Mouse (Mus musculus): Measurements from ENCODE around the gene Wasf2. TPM values are rescaled to one million over a fixed set of nuclear protein-coding genes. Genes with fewer than 3 reads are reported as not detected.

The Wasf2 gene
- polyA plus RNA-seq, 1 experiment from 2014 or later: 132 TPM

- peaks cover 7% of the 10 kb centered on the region; the same call in 1 of the 2 replicates for H3K36me3 ChIP-seq
- H3K9ac ChIP-seq: peak overlapping the region; percentile 43; the same call in 1 of the 2 replicates
- H3K27me3 ChIP-seq: no peaks in the 10 kb centered on the region
- peak overlapping the region; percentile 39 for H3K27ac ChIP-seq
- no peak overlapping the region; the same call in 1 of the 2 replicates for H3K4me2 ChIP-seq (replicated peaks)
- H3K4me3 ChIP-seq: no peak overlapping the region
- ATAC-seq (ENCODE audit: low FRiP score, low read depth): no peak
- 30% methylated on average over 13 of the region's 16 CpGs for WGBS
- peaks cover 31% of the 10 kb centered on the region for H3K4me1 ChIP-seq
- H3K9me3 ChIP-seq: no peaks in the 10 kb centered on the region
Measured at GRCm38 (mm10) chr4:133103525-133104193, 26.6 kb upstream of the Wasf2 start.

GRCm38 (mm10) chr4:133104194-133104569 lies 26.1 kb upstream of the Wasf2 start:
- peak overlapping the region; percentile 39 for H3K27ac ChIP-seq

DNA sequence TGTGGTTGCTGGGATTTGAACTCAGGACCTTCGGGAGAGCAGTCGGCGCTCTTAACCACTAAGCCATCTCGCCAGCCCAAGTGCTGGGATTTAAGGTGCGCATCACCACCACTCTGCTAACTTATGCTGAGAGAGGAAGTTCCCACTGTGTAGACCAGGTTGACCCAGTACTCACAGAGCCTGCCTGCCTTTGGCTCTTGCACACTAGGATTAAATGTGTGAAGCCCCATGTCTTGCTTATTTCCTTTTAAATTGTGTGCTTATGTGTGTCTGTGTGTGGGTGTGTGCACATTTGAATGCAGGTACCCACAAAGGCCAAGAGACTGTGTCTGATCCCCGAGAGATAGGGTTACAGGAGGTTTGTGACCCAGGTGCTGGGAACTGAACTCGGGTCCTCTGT lies 23.6 kb upstream of the Wasf2 start:
- Histone ChIP-seq H3K36me3 (peaks cover 7% of the 10 kb centered on the region; the same call in 1 of the 2 replicates), H3K27me3 (no peaks in the 10 kb centered on the region), H3K4me2 (replicated peaks) (no peak overlapping the region), H3K4me1 (peaks cover 39% of the 10 kb centered on the region), H3K4me3 (no peak overlapping the region), H3K27ac (no peak overlapping the region), H3K9ac (no peak overlapping the region), H3K9me3 (no peaks in the 10 kb centered on the region)
- ATAC-seq (ENCODE audit: low FRiP score, low read depth): no peak
- 98% methylated on average over 7 of the region's 7 CpGs for WGBS

More at GRCm38 (mm10) chr4:133104194-133104569, 26.1 kb upstream of the Wasf2 start:
- Histone ChIP-seq H3K4me2 (replicated peaks) (no peak overlapping the region; the same call in 1 of the 2 replicates), H3K9me3 (no peaks in the 10 kb centered on the region), H3K27me3 (no peaks in the 10 kb centered on the region), H3K9ac (0 out of 2 replicates have a peak overlapping the region, but pooled peaks have one; percentile 35), H3K4me3 (no peak overlapping the region), H3K4me1 (peaks cover 37% of the 10 kb centered on the region), H3K36me3 (peaks cover 7% of the 10 kb centered on the region; the same call in 1 of the 2 replicates)
- no peak for ATAC-seq (ENCODE audit: low FRiP score, low read depth)
- WGBS: 34% methylated on average over 10 of the region's 10 CpGs

DNA sequence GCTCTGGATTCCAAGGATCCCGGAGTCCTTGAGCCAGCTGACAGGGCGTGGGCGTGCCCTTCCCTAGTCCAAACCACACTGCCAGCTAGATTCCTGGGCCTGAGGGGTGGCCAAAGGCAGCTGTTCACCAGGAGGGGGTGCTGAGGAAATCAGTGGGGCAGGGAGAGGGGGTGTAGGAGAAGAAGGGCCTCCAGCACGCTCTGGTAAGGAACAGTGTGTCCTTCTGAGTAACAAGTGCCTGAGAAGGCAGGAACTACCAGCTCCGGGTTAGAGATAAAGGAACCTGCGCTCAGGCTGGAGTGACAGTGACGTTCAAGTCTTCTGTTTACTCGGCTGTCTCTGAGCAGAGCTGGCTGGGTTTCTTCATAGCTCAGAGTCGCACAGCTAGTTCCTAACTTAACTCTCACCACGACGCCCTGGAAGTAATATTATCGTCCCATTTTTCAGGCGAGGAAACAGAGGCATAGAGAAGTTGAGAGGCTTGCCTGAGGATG lies 22.5 kb upstream of the Wasf2 start:
- Histone ChIP-seq H3K9me3 (no peaks in the 10 kb centered on the region), H3K27ac (peak overlapping the region; percentile 45), H3K4me1 (peaks cover 45% of the 10 kb centered on the region), H3K27me3 (no peaks in the 10 kb centered on the region), H3K4me2 (replicated peaks) (no peak overlapping the region), H3K9ac (no peak overlapping the region), H3K4me3 (no peak overlapping the region), H3K36me3 (peaks cover 4% of the 10 kb centered on the region; the same call in 1 of the 2 replicates)
- no peak for ATAC-seq (ENCODE audit: low FRiP score, low read depth)
- WGBS: 55% methylated on average over 13 of the region's 13 CpGs

DNA sequence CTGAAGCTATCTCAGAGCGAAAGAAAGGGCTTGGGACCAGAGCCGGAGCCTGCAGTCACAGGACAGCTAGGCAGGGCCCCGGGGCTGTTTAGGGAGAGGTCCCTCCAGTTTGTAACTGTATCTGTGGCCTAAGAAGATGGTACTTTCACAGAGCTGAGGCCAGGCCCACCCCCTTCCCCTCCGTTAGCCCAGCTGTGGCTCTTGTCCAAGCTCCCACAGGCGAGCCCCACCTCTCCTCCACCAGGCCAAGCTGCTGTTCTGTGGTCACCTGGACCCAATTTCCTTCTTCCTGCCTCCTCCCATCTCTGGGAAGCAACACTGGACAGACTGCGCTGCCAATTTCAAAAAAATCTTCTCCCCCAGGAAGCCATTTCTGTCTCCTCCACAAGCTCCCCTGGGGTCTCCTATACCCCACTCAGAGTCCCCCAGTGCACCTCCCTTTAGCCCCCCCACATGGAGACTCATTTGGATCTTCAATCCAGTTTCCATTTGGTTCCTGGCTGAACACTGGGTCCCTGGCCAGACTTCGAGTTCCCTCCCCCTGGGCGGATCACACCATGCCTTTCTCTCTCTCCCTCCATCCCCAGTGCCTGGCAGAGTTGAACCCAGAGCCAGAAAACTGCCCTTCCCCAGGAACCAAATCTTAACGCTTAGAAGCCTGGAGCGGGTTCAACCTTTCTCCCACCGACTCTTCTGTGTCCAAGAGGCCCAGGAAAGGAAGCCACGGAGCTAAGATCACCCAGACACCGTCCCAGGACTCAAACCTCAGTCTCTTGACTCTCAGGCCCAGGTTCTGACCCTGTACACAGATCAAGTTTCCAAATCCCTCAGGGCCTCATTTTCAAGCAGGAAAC lies 21.6 kb upstream of the Wasf2 start:
- Histone ChIP-seq H3K4me2 (replicated peaks) (0 out of 2 replicates have a peak overlapping the region, but pooled peaks have one; percentile 5), H3K27me3 (no peaks in the 10 kb centered on the region), H3K36me3 (peaks cover 3% of the 10 kb centered on the region; the same call in 1 of the 2 replicates), H3K9me3 (no peaks in the 10 kb centered on the region), H3K4me3 (no peak overlapping the region), H3K9ac (no peak overlapping the region), H3K27ac (peak overlapping the region; percentile 45), H3K4me1 (peaks cover 48% of the 10 kb centered on the region)
- no peak for ATAC-seq (ENCODE audit: low FRiP score, low read depth)
- 30% methylated on average over 13 of the region's 13 CpGs for WGBS

DNA sequence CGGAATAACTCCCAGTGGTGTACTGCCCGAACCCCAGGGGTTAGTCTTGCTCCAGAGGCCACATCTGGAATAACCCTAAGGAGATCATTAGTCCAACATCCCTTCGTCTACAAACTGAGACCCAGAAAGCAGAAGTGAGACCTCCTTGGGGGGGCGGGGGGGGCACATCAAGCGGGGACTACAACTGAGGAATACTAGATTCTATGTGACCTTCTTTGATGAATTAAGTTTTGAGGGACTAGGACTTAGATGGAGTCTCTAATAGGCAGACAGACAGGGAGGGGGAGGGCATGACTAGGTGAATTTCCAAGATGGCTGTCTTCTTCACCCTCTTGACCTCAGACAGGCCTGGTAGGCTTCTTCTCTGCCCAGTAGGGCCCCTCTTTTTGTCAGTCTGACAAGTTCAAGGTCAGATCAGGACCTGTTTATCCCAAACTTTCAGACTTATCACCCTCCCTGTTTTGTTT lies 20.9 kb upstream of the Wasf2 start:
- peaks cover 3% of the 10 kb centered on the region; the same call in 1 of the 2 replicates for H3K36me3 ChIP-seq
- peak overlapping the region; percentile 45; the same call in 1 of the 2 replicates for H3K27ac ChIP-seq

DNA sequence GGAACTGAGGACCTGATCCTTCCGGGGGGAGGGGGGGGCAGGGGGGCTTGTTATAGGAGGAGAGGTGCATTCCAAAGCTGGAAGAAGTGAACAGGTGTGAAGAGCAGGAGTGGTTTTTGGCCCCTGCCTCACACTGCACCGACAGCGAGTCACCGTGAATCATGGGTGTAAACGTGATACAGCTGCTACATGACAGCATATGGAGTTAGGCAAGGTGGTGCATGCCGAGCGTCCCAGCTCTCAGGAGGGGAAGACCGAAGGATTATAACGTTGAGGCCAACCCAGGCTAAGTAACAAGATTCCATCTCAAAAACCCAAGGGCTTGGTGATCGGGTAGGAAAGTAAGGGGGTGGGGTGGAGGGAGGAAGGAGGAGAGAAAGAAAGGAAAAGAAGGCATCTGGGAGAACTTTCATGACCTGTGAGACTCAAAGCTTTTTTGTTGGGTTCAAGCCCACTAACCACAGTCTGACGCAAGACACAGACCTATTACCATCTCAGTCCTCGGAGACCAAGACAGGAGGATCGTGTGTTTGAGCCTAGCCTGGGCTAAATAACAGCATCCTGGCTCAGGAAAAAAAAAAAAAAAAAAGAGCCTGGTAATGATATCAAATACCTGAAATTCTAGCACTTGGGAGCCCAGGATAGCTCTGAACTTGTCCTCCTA lies 18.0 kb upstream of the Wasf2 start:
- Histone ChIP-seq H3K9ac (no peak overlapping the region), H3K4me1 (peaks cover 58% of the 10 kb centered on the region), H3K36me3 (no peaks in the 10 kb centered on the region), H3K4me3 (no peak overlapping the region), H3K9me3 (no peaks in the 10 kb centered on the region), H3K27ac (peak overlapping the region; percentile 22; the same call in 1 of the 2 replicates), H3K27me3 (no peaks in the 10 kb centered on the region), H3K4me2 (replicated peaks) (no peak overlapping the region; the same call in 1 of the 2 replicates)
- ATAC-seq (ENCODE audit: low FRiP score, low read depth): no peak
- WGBS: 26% methylated on average over 13 of the region's 13 CpGs

More for the DNA sequence above, 20.9 kb upstream of the Wasf2 start:
- Histone ChIP-seq H3K4me2 (replicated peaks) (no peak overlapping the region), H3K9me3 (no peaks in the 10 kb centered on the region), H3K9ac (no peak overlapping the region), H3K4me1 (peaks cover 42% of the 10 kb centered on the region), H3K4me3 (no peak overlapping the region), H3K27me3 (no peaks in the 10 kb centered on the region)
- ATAC-seq (ENCODE audit: low FRiP score, low read depth): no peak
- WGBS: 31% methylated on average over 5 of the region's 5 CpGs

DNA sequence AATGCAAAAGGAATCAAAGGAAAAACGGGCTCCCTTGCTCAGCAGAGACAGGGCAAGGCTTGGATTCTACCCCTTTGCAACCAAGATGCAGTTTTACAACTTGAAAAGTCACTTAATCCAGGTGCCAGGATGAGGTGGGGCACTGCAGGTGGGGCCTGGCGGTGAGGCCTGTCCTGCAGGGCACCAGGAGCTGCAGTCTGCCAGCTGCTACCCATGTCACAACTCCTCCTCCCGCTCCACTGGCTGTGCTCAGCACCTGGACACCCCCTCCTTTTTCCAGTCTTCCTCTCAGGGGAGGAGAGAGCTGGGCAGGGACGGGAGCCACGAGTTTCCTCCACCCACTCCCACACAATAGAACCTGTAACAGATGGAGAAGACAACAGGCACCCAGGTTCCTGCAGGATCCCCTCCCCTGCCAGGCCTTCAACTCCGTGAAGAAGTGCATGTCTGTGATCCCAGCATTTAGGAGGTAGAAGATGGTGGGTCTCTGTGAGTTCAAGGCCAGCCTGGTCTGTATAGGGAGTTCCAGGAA lies 16.9 kb upstream of the Wasf2 start:
- H3K36me3 ChIP-seq: no peaks in the 10 kb centered on the region
- ATAC-seq (ENCODE audit: low FRiP score, low read depth): no peak
- no peak overlapping the region for H3K4me3 ChIP-seq
- H3K9me3 ChIP-seq: no peaks in the 10 kb centered on the region
- 39% methylated on average over 6 of the region's 6 CpGs for WGBS
- no peak overlapping the region for H3K9ac ChIP-seq
- peak overlapping the region; percentile 22 for H3K27ac ChIP-seq
- no peaks in the 10 kb centered on the region for H3K27me3 ChIP-seq
- H3K4me1 ChIP-seq: peaks cover 55% of the 10 kb centered on the region
- no peak overlapping the region for H3K4me2 ChIP-seq (replicated peaks)

DNA sequence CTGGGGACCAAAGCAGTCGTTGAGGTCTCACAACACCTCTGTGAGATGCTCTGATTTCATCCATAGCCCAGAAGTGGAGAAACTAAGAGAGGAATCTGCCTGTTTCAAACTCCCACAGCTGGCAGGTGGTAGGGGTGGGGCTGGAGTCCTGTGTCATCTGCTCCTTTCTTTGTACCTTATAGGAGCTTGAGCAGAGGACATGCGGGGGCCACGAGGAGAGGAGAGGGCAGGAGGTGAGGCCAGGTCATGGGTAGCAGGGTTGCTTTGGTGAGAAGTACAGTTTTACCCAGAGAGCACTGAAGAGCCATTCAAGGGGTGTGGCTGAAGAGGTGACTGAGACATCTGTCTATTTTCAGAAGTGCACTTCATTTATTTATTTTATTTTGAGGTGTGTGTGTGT lies 15.5 kb upstream of the Wasf2 start:
- 78% methylated on average over 3 of the region's 3 CpGs for WGBS
- H3K4me1 ChIP-seq: peaks cover 49% of the 10 kb centered on the region

GRCm38 (mm10) chr4:133115721-133116429 lies 14.4 kb upstream of the Wasf2 start:
- no peak overlapping the region for H3K9ac ChIP-seq
- ATAC-seq (ENCODE audit: low FRiP score, low read depth): no peak
- H3K27ac ChIP-seq: no peak overlapping the region
- no peaks in the 10 kb centered on the region for H3K36me3 ChIP-seq
- H3K4me2 ChIP-seq (replicated peaks): no peak overlapping the region
- 69% methylated on average over 14 of the region's 14 CpGs for WGBS
- peaks cover 55% of the 10 kb centered on the region for H3K4me1 ChIP-seq
- no peaks in the 10 kb centered on the region for H3K9me3 ChIP-seq
- H3K27me3 ChIP-seq: no peaks in the 10 kb centered on the region
- no peak overlapping the region for H3K4me3 ChIP-seq

More for the DNA sequence above, 15.5 kb upstream of the Wasf2 start:
- no peaks in the 10 kb centered on the region for H3K9me3 ChIP-seq
- H3K4me3 ChIP-seq: no peak overlapping the region
- H3K27ac ChIP-seq: no peak overlapping the region
- no peak overlapping the region for H3K4me2 ChIP-seq (replicated peaks)
- H3K27me3 ChIP-seq: no peaks in the 10 kb centered on the region
- H3K36me3 ChIP-seq: no peaks in the 10 kb centered on the region
- H3K9ac ChIP-seq: no peak overlapping the region
- no peak for ATAC-seq (ENCODE audit: low FRiP score, low read depth)

All from limb, embryonic 13.5 days (tissue).